Mouse (Mus musculus) lung, adult 2 months (tissue): ENCODE measurements around the gene Ifi47. TPM values are rescaled to one million over a fixed set of nuclear protein-coding genes. Genes with fewer than 3 reads are reported as not detected.

Experiments used
- DNase-seq: peaks from one replicate; pipeline ENCODE4 v3.0.0; 2022
- H3K4me1 ChIP-seq: fragments of 200-500 bp; 2 replicates; pipeline ENCODE4 v1.6.1; 2011; ENCODE audit warnings: low read length; ENCODE audit not compliant: control insufficient read depth, insufficient read depth
- H3K4me3 ChIP-seq: fragments of 200-500 bp; replicated peaks from 2 replicates; pipeline ENCODE3; 2011; ENCODE audit warnings: low read depth, mild to moderate bottlenecking, control low read depth, low read length; ENCODE audit errors: extremely low read depth
- CTCF ChIP-seq: fragments of 200-500 bp; IDR thresholded peaks from 2 replicates; pipeline ENCODE4 v1.5.1; 2011; ENCODE audit warnings: mild to moderate bottlenecking, low read length, control low read depth; ENCODE audit not compliant: insufficient read depth
- POLR2A ChIP-seq: fragments of 200-500 bp; IDR thresholded peaks from 2 replicates; pipeline ENCODE4 v1.6.1; 2011; ENCODE audit warnings: low read depth, mild to moderate bottlenecking, control low read depth, low read length, borderline replicate concordance; ENCODE audit errors: extremely low read depth
- WGBS: fragments of 180-500 bp; shearing (Covaris S2); methylation state at CpG from one replicate; pipeline ENCODE4 v1.1.7; 2018; 5-methylcytosine and 5-hydroxymethylcytosine counted together
- polyA plus RNA-seq: library from polyadenylated mRNA; depleted of rRNA; stranded (reverse); fragments of >200 nt; gene quantifications from 2 replicates; pipeline ENCODE4 v1.2.3, GENCODE M21; 2012

Ifi47 gene
- polyA plus RNA-seq, 1 experiment, result 12.7 TPM

- no peak for DNase-seq
- H3K4me3 ChIP-seq, result no peak overlapping the region
- TF ChIP-seq CTCF, result no peak
- TF ChIP-seq POLR2A, result no peak
- H3K4me1 ChIP-seq, result peaks cover 9% of the 10 kb centered on the region
- WGBS, result 59% methylated on average over 5 of the region's 5 CpGs
Measured at GRCm38 (mm10) chr11:49090551-49090950, 14.2 kb downstream of the Ifi47 start.

- DNase-seq, result no peak
- 55% methylated on average over 4 of the region's 4 CpGs for WGBS
- H3K4me1 ChIP-seq, result peaks cover 8% of the 10 kb centered on the region
- H3K4me3 ChIP-seq, result no peak overlapping the region
- TF ChIP-seq CTCF (no peak), POLR2A (no peak)
Measured at GRCm38 (mm10) chr11:49091171-49091570, 14.8 kb downstream of the Ifi47 start.

DNA sequence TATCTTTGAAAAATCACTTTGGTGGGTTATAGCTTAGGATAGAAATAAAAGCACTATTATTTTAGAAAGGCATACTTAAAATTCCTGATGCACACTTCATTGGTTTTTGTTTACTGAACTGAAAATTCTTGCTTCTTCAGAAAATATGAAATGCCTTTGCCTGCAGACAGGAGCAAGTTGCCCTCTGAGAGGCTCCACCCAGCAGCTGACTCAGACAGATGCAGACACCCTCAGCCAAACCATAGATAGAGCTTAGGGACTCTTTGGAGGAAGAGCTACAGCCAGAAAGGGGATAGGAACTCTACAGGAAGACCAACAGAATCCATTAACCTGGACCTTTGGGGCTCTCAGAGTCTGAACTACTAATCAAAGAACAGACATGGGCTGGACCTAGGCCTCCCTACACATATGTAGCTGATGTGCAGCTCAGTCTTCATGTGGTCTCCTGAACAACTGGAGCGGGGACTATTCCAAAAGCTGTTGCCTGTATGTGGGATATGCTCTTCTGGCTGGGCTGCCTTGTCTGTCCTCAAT lies 15.7 kb downstream of the Ifi47 start:
- H3K4me3 ChIP-seq, result no peak overlapping the region
- WGBS, result 93% methylated on average over 1 of the region's 1 CpGs
- peaks cover 4% of the 10 kb centered on the region for H3K4me1 ChIP-seq
- TF ChIP-seq POLR2A, result no peak
- TF ChIP-seq CTCF, result no peak
- DNase-seq, result no peak

- TF ChIP-seq CTCF (no peak), POLR2A (no peak)
- 75% methylated on average over 2 of the region's 2 CpGs for WGBS
- Histone ChIP-seq H3K4me1 (peaks cover 3% of the 10 kb centered on the region), H3K4me3 (no peak overlapping the region)
- DNase-seq, result no peak
Measured at GRCm38 (mm10) chr11:49092786-49093185, 16.4 kb downstream of the Ifi47 start.

DNA sequence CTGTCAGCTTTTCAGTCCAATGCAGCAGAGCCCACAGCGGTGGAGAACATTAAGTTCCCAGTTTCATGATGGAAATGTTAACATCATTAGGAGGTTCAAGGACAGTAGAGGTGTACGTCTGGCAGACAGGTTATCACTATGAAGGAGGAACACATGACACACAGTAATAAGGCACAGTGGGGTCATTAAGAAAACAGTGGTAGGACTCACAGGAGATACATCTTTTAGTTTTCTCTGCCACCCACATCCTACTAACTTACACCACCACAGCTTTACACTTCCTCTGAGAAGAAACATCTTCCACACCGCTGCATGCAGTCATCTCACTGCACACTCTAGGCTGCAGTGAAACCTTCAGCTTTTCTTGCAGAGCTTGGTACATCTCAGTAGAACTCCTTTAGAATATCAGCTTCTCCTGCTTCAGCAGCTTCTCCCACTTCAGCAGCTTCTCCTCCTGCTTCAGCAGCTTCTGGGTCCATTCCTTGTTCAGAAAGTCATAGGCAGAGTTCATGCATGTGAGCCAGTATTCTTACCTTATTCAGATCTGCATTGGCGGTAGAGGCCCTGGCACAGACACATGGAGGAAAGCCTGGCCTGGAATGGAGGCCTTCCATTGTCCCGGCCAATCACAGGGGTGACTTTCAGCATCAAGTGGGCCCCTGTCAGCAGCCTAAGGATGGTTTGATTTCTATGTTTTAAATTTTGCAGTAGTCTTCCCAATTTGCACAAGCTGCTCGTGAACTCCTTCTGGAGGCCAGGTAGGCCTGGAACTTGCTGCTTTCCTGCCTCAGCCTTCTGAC lies 17.7 kb downstream of the Ifi47 start:
- no peak for DNase-seq
- 70% methylated on average over 6 of the region's 6 CpGs for WGBS

DNA sequence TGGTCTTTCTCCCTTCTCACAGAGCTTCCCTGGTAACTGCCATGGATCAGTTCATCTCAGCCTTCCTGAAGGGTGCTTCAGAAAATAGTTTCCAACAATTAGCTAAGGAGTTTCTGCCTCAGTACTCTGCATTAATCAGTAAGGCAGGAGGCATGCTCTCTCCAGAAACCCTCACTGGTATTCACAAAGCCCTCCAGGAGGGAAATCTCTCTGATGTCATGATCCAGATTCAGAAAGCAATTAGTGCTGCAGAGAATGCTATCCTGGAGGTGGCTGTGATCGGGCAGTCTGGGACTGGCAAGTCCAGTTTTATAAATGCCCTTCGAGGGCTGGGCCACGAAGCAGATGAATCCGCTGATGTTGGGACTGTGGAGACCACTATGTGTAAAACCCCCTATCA lies 19.0 kb downstream of the Ifi47 start:
- TF ChIP-seq CTCF, result no peak
- no peak for TF ChIP-seq POLR2A
- Histone ChIP-seq H3K4me3 (no peak overlapping the region), H3K4me1 (no peaks in the 10 kb centered on the region; the same call in 1 of the 2 replicates)
- WGBS, result 90% methylated on average over 4 of the region's 4 CpGs
- no peak for DNase-seq

More for the DNA sequence above, 17.7 kb downstream of the Ifi47 start:
- Histone ChIP-seq H3K4me3 (no peak overlapping the region), H3K4me1 (no peaks in the 10 kb centered on the region; the same call in 1 of the 2 replicates)
- TF ChIP-seq POLR2A (no peak), CTCF (no peak)

GRCm38 (mm10) chr11:49100409-49100808 lies 24.0 kb downstream of the Ifi47 start:
- Histone ChIP-seq H3K4me1 (peaks cover 5% of the 10 kb centered on the region), H3K4me3 (no peak overlapping the region)
- no peak for TF ChIP-seq POLR2A
- TF ChIP-seq CTCF, result no peak
- WGBS, result 82% methylated on average over 3 of the region's 3 CpGs
- DNase-seq, result no peak

DNA sequence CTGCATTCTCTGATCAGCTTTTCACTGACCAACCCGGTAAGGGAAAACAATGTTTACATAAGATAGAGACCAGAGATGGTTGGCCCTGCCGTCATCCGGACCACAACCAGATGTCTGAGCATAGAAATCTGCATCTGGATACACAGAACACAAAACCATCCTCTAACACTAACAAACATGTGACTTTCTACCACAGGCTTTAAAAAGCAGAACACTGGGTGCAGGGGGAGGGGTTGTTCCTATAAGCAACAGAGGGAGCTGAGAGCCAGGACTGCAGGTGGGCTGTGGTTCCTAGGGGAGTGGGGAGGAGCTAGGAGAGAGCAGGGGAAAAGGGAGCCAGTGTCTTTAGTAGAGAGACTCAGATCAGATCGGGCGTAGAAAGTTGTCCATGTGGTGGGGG lies 25.1 kb downstream of the Ifi47 start:
- H3K4me3 ChIP-seq, result no peak overlapping the region
- WGBS, result 38% methylated on average over 5 of the region's 5 CpGs
- peaks cover 5% of the 10 kb centered on the region for H3K4me1 ChIP-seq
- DNase-seq, result no peak
- TF ChIP-seq CTCF (no peak), POLR2A (no peak)

GRCm38 (mm10) chr11:49103047-49103693 lies 26.8 kb downstream of the Ifi47 start:
- WGBS, result 16% methylated on average over 8 of the region's 8 CpGs

More at GRCm38 (mm10) chr11:49103047-49103693, 26.8 kb downstream of the Ifi47 start:
- Histone ChIP-seq H3K4me3 (peak overlapping the region; percentile 5), H3K4me1 (peaks cover 5% of the 10 kb centered on the region)
- TF ChIP-seq CTCF, result peak; percentile 85
- TF ChIP-seq POLR2A, result no peak
- DNase-seq, result peak; percentile 84
